Mouse (Mus musculus): ENCODE measurements around the gene Nkain1. TPM values are rescaled to one million over a fixed set of nuclear protein-coding genes. Genes with fewer than 3 reads are reported as not detected.

Nkain1 gene
- 0.09 and 0.20 TPM in 2 replicates for polyA plus RNA-seq (2015; fragmentation: Nextera tagmentation; extraction: Ambion mirVana)

GRCm38 (mm10) chr4:130574048-130574413 lies at the start of gene Nkain1:
TSS of gene Nkain1 (minus strand) at chr4:130574173.
- no peaks in the 10 kb centered on the region for H3K36me3 ChIP-seq (ENCODE audit: control insufficient read depth, insufficient read depth)
- peak within 1 kb of the TSS; percentile 57 for H3K4me3 ChIP-seq (ENCODE audit: low read depth, low read length)
- ATAC-seq, result peak; percentile 39
- H3K4me2 ChIP-seq (replicated peaks; ENCODE audit: low read depth), result peak within 1 kb of the TSS; percentile 99
- 1% methylated on average over 33 of the region's 41 CpGs for WGBS
- H3K4me1 ChIP-seq (replicated peaks; ENCODE audit: control insufficient read depth, insufficient read depth, low read length), result no peaks in the 10 kb centered on the region
- no peaks in the 10 kb centered on the region for H3K27me3 ChIP-seq (replicated peaks; ENCODE audit: control insufficient read depth, insufficient read depth, low read length)
- H3K9me3 ChIP-seq (ENCODE audit: control insufficient read depth), result no peaks in the 10 kb centered on the region
- no peak for TF ChIP-seq CTCF (IDR thresholded peaks at IDR 0.05; ENCODE audit: low read depth)
- no peak within 1 kb of the TSS for H3K27ac ChIP-seq (ENCODE audit: low read depth, low read length)
- H3K9ac ChIP-seq (ENCODE audit: low read depth, low read length), result peak within 1 kb of the TSS; percentile 8; the same call in 1 of the 2 replicates

GRCm38 (mm10) chr4:130578734-130579274 lies 4.8 kb upstream of the Nkain1 start:
- H3K9ac ChIP-seq (ENCODE audit: low read depth, low read length), result no peak overlapping the region
- H3K4me1 ChIP-seq (replicated peaks; ENCODE audit: control insufficient read depth, insufficient read depth, low read length), result no peaks in the 10 kb centered on the region
- 57% methylated on average over 9 of the region's 9 CpGs for WGBS
- no peaks in the 10 kb centered on the region for H3K36me3 ChIP-seq (ENCODE audit: control insufficient read depth, insufficient read depth)
- no peaks in the 10 kb centered on the region for H3K27me3 ChIP-seq (replicated peaks; ENCODE audit: control insufficient read depth, insufficient read depth, low read length)
- H3K4me2 ChIP-seq (replicated peaks; ENCODE audit: low read depth), result no peak overlapping the region
- no peak for ATAC-seq
- no peak overlapping the region for H3K27ac ChIP-seq (ENCODE audit: low read depth, low read length)
- no peaks in the 10 kb centered on the region for H3K9me3 ChIP-seq (ENCODE audit: control insufficient read depth)
- H3K4me3 ChIP-seq (ENCODE audit: low read depth, low read length), result no peak overlapping the region
- no peak for TF ChIP-seq CTCF (IDR thresholded peaks at IDR 0.05; ENCODE audit: low read depth)

- H3K27me3 ChIP-seq (replicated peaks; ENCODE audit: control insufficient read depth, insufficient read depth, low read length), result no peaks in the 10 kb centered on the region
- 78% methylated on average over 6 of the region's 6 CpGs for WGBS
- ATAC-seq, result no peak
Observed at GRCm38 (mm10) chr4:130577081-130577480, 3.1 kb upstream of the Nkain1 start.

GRCm38 (mm10) chr4:130576247-130576931 lies 2.4 kb upstream of the Nkain1 start:
- no peak overlapping the region for H3K9ac ChIP-seq (ENCODE audit: low read depth, low read length)
- ATAC-seq, result no peak
- no peak overlapping the region for H3K4me3 ChIP-seq (ENCODE audit: low read depth, low read length)
- H3K9me3 ChIP-seq (ENCODE audit: control insufficient read depth), result no peaks in the 10 kb centered on the region
- TF ChIP-seq CTCF (IDR thresholded peaks at IDR 0.05; ENCODE audit: low read depth), result no peak
- H3K36me3 ChIP-seq (ENCODE audit: control insufficient read depth, insufficient read depth), result no peaks in the 10 kb centered on the region
- H3K4me1 ChIP-seq (replicated peaks; ENCODE audit: control insufficient read depth, insufficient read depth, low read length), result no peaks in the 10 kb centered on the region
- H3K27me3 ChIP-seq (replicated peaks; ENCODE audit: control insufficient read depth, insufficient read depth, low read length), result no peaks in the 10 kb centered on the region
- H3K4me2 ChIP-seq (replicated peaks; ENCODE audit: low read depth), result no peak overlapping the region
- H3K27ac ChIP-seq (ENCODE audit: low read depth, low read length), result no peak overlapping the region
- 60% methylated on average over 13 of the region's 13 CpGs for WGBS

More at GRCm38 (mm10) chr4:130577081-130577480, 3.1 kb upstream of the Nkain1 start:
- no peaks in the 10 kb centered on the region for H3K9me3 ChIP-seq (ENCODE audit: control insufficient read depth)
- no peaks in the 10 kb centered on the region for H3K4me1 ChIP-seq (replicated peaks; ENCODE audit: control insufficient read depth, insufficient read depth, low read length)
- no peak overlapping the region for H3K27ac ChIP-seq (ENCODE audit: low read depth, low read length)
- no peak overlapping the region for H3K4me2 ChIP-seq (replicated peaks; ENCODE audit: low read depth)
- no peak for TF ChIP-seq CTCF (IDR thresholded peaks at IDR 0.05; ENCODE audit: low read depth)
- no peaks in the 10 kb centered on the region for H3K36me3 ChIP-seq (ENCODE audit: control insufficient read depth, insufficient read depth)
- no peak overlapping the region for H3K4me3 ChIP-seq (ENCODE audit: low read depth, low read length)
- no peak overlapping the region for H3K9ac ChIP-seq (ENCODE audit: low read depth, low read length)

- WGBS, result 77% methylated on average over 3 of the region's 3 CpGs
- Histone ChIP-seq H3K4me2 (replicated peaks; ENCODE audit: low read depth) (no peak overlapping the region), H3K9me3 (ENCODE audit: control insufficient read depth) (no peaks in the 10 kb centered on the region), H3K27me3 (replicated peaks; ENCODE audit: control insufficient read depth, insufficient read depth, low read length) (no peaks in the 10 kb centered on the region), H3K9ac (ENCODE audit: low read depth, low read length) (no peak overlapping the region), H3K27ac (ENCODE audit: low read depth, low read length) (no peak overlapping the region), H3K4me1 (replicated peaks; ENCODE audit: control insufficient read depth, insufficient read depth, low read length) (no peaks in the 10 kb centered on the region), H3K4me3 (ENCODE audit: low read depth, low read length) (no peak overlapping the region), H3K36me3 (ENCODE audit: control insufficient read depth, insufficient read depth) (no peaks in the 10 kb centered on the region)
- TF ChIP-seq CTCF (IDR thresholded peaks at IDR 0.05; ENCODE audit: low read depth), result no peak
- ATAC-seq, result no peak
Observed at GRCm38 (mm10) chr4:130575533-130575932, 1.6 kb upstream of the Nkain1 start.

- Histone ChIP-seq H3K4me3 (ENCODE audit: low read depth, low read length) (no peak overlapping the region), H3K4me1 (replicated peaks; ENCODE audit: control insufficient read depth, insufficient read depth, low read length) (no peaks in the 10 kb centered on the region), H3K36me3 (ENCODE audit: control insufficient read depth, insufficient read depth) (no peaks in the 10 kb centered on the region), H3K27ac (ENCODE audit: low read depth, low read length) (no peak overlapping the region), H3K27me3 (replicated peaks; ENCODE audit: control insufficient read depth, insufficient read depth, low read length) (no peaks in the 10 kb centered on the region), H3K9me3 (ENCODE audit: control insufficient read depth) (no peaks in the 10 kb centered on the region), H3K4me2 (replicated peaks; ENCODE audit: low read depth) (no peak overlapping the region), H3K9ac (ENCODE audit: low read depth, low read length) (no peak overlapping the region)
- no peak for TF ChIP-seq CTCF (IDR thresholded peaks at IDR 0.05; ENCODE audit: low read depth)
- no peak for ATAC-seq
- 80% methylated on average over 7 of the region's 7 CpGs for WGBS
Observed at GRCm38 (mm10) chr4:130574861-130575460, 988 bp upstream of the Nkain1 start.
